Mouse (Mus musculus) gastrocnemius, postnatal 14 days (tissue): ENCODE results near the gene Hat1. TPM values are rescaled to one million over a fixed set of nuclear protein-coding genes. Genes with fewer than 3 reads are reported as not detected.
A peak's percentile ranks its signal among the peaks of the same experiment; 100 is the strongest.
"Not testable (repeated sequence)": the region's sequence is repeated elsewhere in the genome, so short reads cannot be mapped to it uniquely, and the experiment has no call there.

Source experiments
- DNase-seq: peaks from one replicate; pipeline ENCODE4 v3.0.0; 2021; ENCODE audit warnings: mixed read lengths
- intact Hi-C: fragments of 180-260 bp; cut with DNase I; formaldehyde crosslinking; loops from one replicate; pipeline ENCODE4 v1.15.1; 2025; ENCODE audit warnings: low total_unique reads
- total RNA-seq, 2 experiments: library from RNA; stranded (reverse); gene quantifications; 2 replicates each; pipeline ENCODE4 v1.2.3; 2021

Gene Hat1
- total RNA-seq, 2 experiments from 2014 or later: 12.7 to 14.1 TPM

GRCm38 (mm10) chr2:71372261-71372660 lies 16.5 kb upstream of the Hat1 start:
- intact Hi-C loops, DNase-seq: not testable (repeated sequence)

- intact Hi-C loops: no loop called here
- DNase-seq: no peak
Measured at GRCm38 (mm10) chr2:71374275-71375155, 14.2 kb upstream of the Hat1 start.

GRCm38 (mm10) chr2:71376433-71376906 lies 12.3 kb upstream of the Hat1 start:
- DNase-seq: no peak
- intact Hi-C loops: no loop called here

- intact Hi-C loops: no loop called here
- no peak for DNase-seq
Measured at GRCm38 (mm10) chr2:71377426-71377825, 11.3 kb upstream of the Hat1 start.

GRCm38 (mm10) chr2:71381962-71382361 lies 6.8 kb upstream of the Hat1 start:
- DNase-seq: no peak
- intact Hi-C loops: no loop called here

GRCm38 (mm10) chr2:71383890-71384289 lies 4.9 kb upstream of the Hat1 start:
- intact Hi-C loops: no loop called here
- DNase-seq: no peak

- no peak for DNase-seq
- intact Hi-C loops: no loop called here
Measured at GRCm38 (mm10) chr2:71387766-71388165, 992 bp upstream of the Hat1 start.

- intact Hi-C loops: no loop called here
- DNase-seq: no peak
Measured at GRCm38 (mm10) chr2:71389864-71390263, 1.1 kb downstream of the Hat1 start.

- intact Hi-C loops: no loop called here
Measured at GRCm38 (mm10) chr2:71405613-71406012, 16.9 kb downstream of the Hat1 start.

GRCm38 (mm10) chr2:71418760-71419280 lies 30.1 kb downstream of the Hat1 start:
- intact Hi-C loops: no loop called here

More at GRCm38 (mm10) chr2:71405613-71406012, 16.9 kb downstream of the Hat1 start:
- DNase-seq: no peak

GRCm38 (mm10) chr2:71419408-71419807 lies 30.6 kb downstream of the Hat1 start:
- DNase-seq: no peak
- intact Hi-C loops: no loop called here

More at GRCm38 (mm10) chr2:71418760-71419280, 30.1 kb downstream of the Hat1 start:
- no peak for DNase-seq

GRCm38 (mm10) chr2:71420895-71421425 lies 32.2 kb downstream of the Hat1 start:
- intact Hi-C loops: no loop called here
- DNase-seq: no peak

GRCm38 (mm10) chr2:71424545-71424944 lies 35.8 kb downstream of the Hat1 start:
- intact Hi-C loops: no loop called here
- DNase-seq: no peak

- intact Hi-C loops: no loop called here
- DNase-seq: no peak
Measured at GRCm38 (mm10) chr2:71435440-71435839, 46.7 kb downstream of the Hat1 start.

GRCm38 (mm10) chr2:71443376-71443775 lies 54.6 kb downstream of the Hat1 start:
- DNase-seq: no peak
- intact Hi-C loops: no loop called here

GRCm38 (mm10) chr2:71445536-71446196 lies 56.9 kb downstream of the Hat1 start:
- intact Hi-C loops: no loop called here

GRCm38 (mm10) chr2:71449604-71450003 lies 60.8 kb downstream of the Hat1 start:
- intact Hi-C loops: no loop called here
- no peak for DNase-seq

More at GRCm38 (mm10) chr2:71445536-71446196, 56.9 kb downstream of the Hat1 start:
- no peak for DNase-seq

GRCm38 (mm10) chr2:71451761-71452160 lies 63.0 kb downstream of the Hat1 start:
- intact Hi-C loops: no loop called here

GRCm38 (mm10) chr2:71453161-71453916 lies 64.6 kb downstream of the Hat1 start, which contains the start of gene Metap1d:
Metap1d (plus strand) TSS chr2:71453276.
- intact Hi-C loops: no loop called here
- DNase-seq: peak; percentile 97

More at GRCm38 (mm10) chr2:71451761-71452160, 63.0 kb downstream of the Hat1 start:
- DNase-seq: no peak
